ENCODE assay signal across 8 mouse cellular contexts in genomic region chr2:91984439-91984838, GRCm38 (mm10). TPM values are rescaled to one million over a fixed set of nuclear protein-coding genes. Genes with fewer than 3 reads are reported as not detected.
DNase-seq lines count a peak whose midpoint lies in the region; ATAC-seq lines count a peak whose summit lies in the region.

No protein-coding gene starts in this region.

- H3K4me2 ChIP-seq in forebrain, embryonic 15.5 days (replicated peaks), result peak overlapping the region; percentile 37
- H3K4me2 ChIP-seq in liver, embryonic 13.5 days, result peak overlapping the region; percentile 55

- H3K4me1 ChIP-seq in forebrain, embryonic 15.5 days, result peaks cover 12% of the 10 kb centered on the region
- H3K4me1 ChIP-seq in liver, embryonic 13.5 days (replicated peaks), result peaks cover 25% of the 10 kb centered on the region

- peak; percentile 39 for ATAC-seq in forebrain, embryonic 15.5 days (replicated peaks)
- peak; percentile 90 for ATAC-seq in liver, embryonic 13.5 days (ENCODE audit: low read depth)
- peak; percentile 88 for ATAC-seq in monocyte, adult 5-6 weeks (replicated peaks; ENCODE audit: insufficient number of reproducible peaks, low FRiP score, low TSS enrichment, poor library complexity, severe bottlenecking)

- no peaks in the 10 kb centered on the region for H3K36me3 ChIP-seq in forebrain, embryonic 15.5 days
- H3K36me3 ChIP-seq in liver, embryonic 13.5 days, result no peaks in the 10 kb centered on the region

- no peak overlapping the region for H3K27ac ChIP-seq in forebrain, embryonic 15.5 days (replicated peaks)
- peak overlapping the region; percentile 70 for H3K27ac ChIP-seq in liver, embryonic 13.5 days

- WGBS in forebrain, embryonic 15.5 days, result 5% methylated on average over 6 of the region's 13 CpGs
- WGBS in liver, embryonic 13.5 days (ENCODE audit: insufficient replicate concordance), result 1% methylated on average over 12 of the region's 13 CpGs

- H3K9me3 ChIP-seq in forebrain, embryonic 15.5 days, result no peaks in the 10 kb centered on the region
- H3K9me3 ChIP-seq in liver, embryonic 13.5 days (replicated peaks), result no peaks in the 10 kb centered on the region

- H3K9ac ChIP-seq in forebrain, embryonic 15.5 days (replicated peaks), result 0 out of 2 replicates have a peak overlapping the region, but pooled peaks have one; percentile 6
- H3K9ac ChIP-seq in liver, embryonic 13.5 days, result peak overlapping the region; percentile 55

- peak; percentile 55 for DNase-seq in ovary, postnatal 36 days (ENCODE audit: low spot score)
- DNase-seq in ovary, postnatal 10 days (ENCODE audit: low spot score), result no peak
- peak; percentile 90 for DNase-seq in induced T-regulatory cell, adult 2 months (ENCODE audit: low read depth)
- peak; percentile 62 for DNase-seq in liver, embryonic 13.5 days
- DNase-seq in thymus, postnatal 36 days, result peak; percentile 71 to 86
- DNase-seq in urinary bladder, postnatal 10 days (ENCODE audit: low spot score), result no peak

- peak overlapping the region; percentile 12; the same call in 1 of the 2 replicates for H3K4me3 ChIP-seq in forebrain, embryonic 15.5 days
- peak overlapping the region; percentile 22; the same call in 1 of the 2 replicates for H3K4me3 ChIP-seq in liver, embryonic 13.5 days (replicated peaks)

- H3K27me3 ChIP-seq in forebrain, embryonic 15.5 days, result no peaks in the 10 kb centered on the region
- peaks cover 22% of the 10 kb centered on the region for H3K27me3 ChIP-seq in liver, embryonic 13.5 days

RNA-seq across cellular contexts. Expression of gene Dgkz, which starts 8.8 kb away (rescaled TPM):
- polyA plus RNA-seq in forebrain, embryonic 15.5 days (2015; fragmentation: Nextera tagmentation; extraction: Ambion mirVana), result 27.6 and 28.2 TPM in 2 replicates
- polyA plus RNA-seq in liver, embryonic 13.5 days (2015; fragmentation: Nextera tagmentation; extraction: Ambion mirVana), result 24.7 and 28.0 TPM in 2 replicates
- total RNA-seq in monocyte, adult 5-6 weeks (2017), result 83.0 to 148 TPM (median 110 TPM) in 3 replicates

RNA-seq across cellular contexts. Expression of gene Gm9821, which starts 38.9 kb away (rescaled TPM):
- 0.15 and 0.32 TPM in 2 replicates for polyA plus RNA-seq in forebrain, embryonic 15.5 days (2015; fragmentation: Nextera tagmentation; extraction: Ambion mirVana)
- 0.80 and 0.89 TPM in 2 replicates for polyA plus RNA-seq in liver, embryonic 13.5 days (2015; fragmentation: Nextera tagmentation; extraction: Ambion mirVana)
- total RNA-seq in monocyte, adult 5-6 weeks (2017), result 0.29 to 0.97 TPM (median 0.32 TPM) in 3 replicates

RNA-seq across cellular contexts. Expression of gene Creb3l1, which starts 39.9 kb away (rescaled TPM):
- 0.92 and 1.0 TPM in 2 replicates for polyA plus RNA-seq in forebrain, embryonic 15.5 days (2015; fragmentation: Nextera tagmentation; extraction: Ambion mirVana)
- polyA plus RNA-seq in liver, embryonic 13.5 days (2015; fragmentation: Nextera tagmentation; extraction: Ambion mirVana), result 1.1 and 1.4 TPM in 2 replicates
- total RNA-seq in monocyte, adult 5-6 weeks (2017), result 0.78 TPM in 1 of 3 replicates, not detected in the others

RNA-seq across cellular contexts. Expression of gene Mdk, which starts 52.3 kb away (rescaled TPM):
- 347 and 357 TPM in 2 replicates for polyA plus RNA-seq in forebrain, embryonic 15.5 days (2015; fragmentation: Nextera tagmentation; extraction: Ambion mirVana)
- 50.1 and 52.2 TPM in 2 replicates for polyA plus RNA-seq in liver, embryonic 13.5 days (2015; fragmentation: Nextera tagmentation; extraction: Ambion mirVana)
- total RNA-seq in monocyte, adult 5-6 weeks (2017), result 10.2 TPM in 1 of 3 replicates, not detected in the others

RNA-seq across cellular contexts. Expression of gene Chrm4, which starts 57.4 kb away (rescaled TPM):
- 1.5 and 1.8 TPM in 2 replicates for polyA plus RNA-seq in forebrain, embryonic 15.5 days (2015; fragmentation: Nextera tagmentation; extraction: Ambion mirVana)
- polyA plus RNA-seq in liver, embryonic 13.5 days (2015; fragmentation: Nextera tagmentation; extraction: Ambion mirVana), result 0.07 and 0.09 TPM in 2 replicates
- total RNA-seq in monocyte, adult 5-6 weeks (2017), result 0.29 TPM in 1 of 3 replicates, not detected in the others

Comparison
In these comparisons a context has a peak if more than half of its experiments do, and no peak if none do; other contexts are left out.
1. DNase-seq: peak in ovary, postnatal 36 days (single experiment), induced T-regulatory cell, adult 2 months (single experiment), liver, embryonic 13.5 days (single experiment) and thymus, postnatal 36 days (2 of 2); none in ovary, postnatal 10 days (single experiment) and urinary bladder, postnatal 10 days (single experiment).
2. ATAC-seq: peak in every context shown above with its lines; median percentile 90 in liver, embryonic 13.5 days; 88 in monocyte, adult 5-6 weeks; 39 in forebrain, embryonic 15.5 days.